Mouse (Mus musculus) stomach, postnatal 0 days (tissue): ENCODE data around the gene Ss18l1.

ENCODE experiments used
- CTCF ChIP-seq: IDR thresholded peaks from 2 replicates; pipeline ENCODE4 v1.5.1; 2016; ENCODE audit warnings: antibody characterized with exemption, low read depth, mild to moderate bottlenecking, moderate library complexity
- EP300 ChIP-seq: optimal IDR thresholded peaks from 2 replicates; pipeline ENCODE3; 2016; ENCODE audit warnings: antibody characterized with exemption

- TF ChIP-seq CTCF = no peak
- TF ChIP-seq EP300 = no peak
Observed at GRCm38 (mm10) chr2:180108285-180108684, 66.0 kb downstream of the Ss18l1 start.
